Mouse (Mus musculus) right cerebral cortex, postnatal 10 days (tissue): ENCODE measurements at regions not wholly inside any gene's neighbourhood (a gene's known extent, or its start where the extent isn't known, plus 50 kb on each side); places are given as distances from the start of the nearest gene placed in this dataset.
"Not testable (repeated sequence)": the region's sequence is repeated elsewhere in the genome, so short reads cannot be mapped to it uniquely, and the experiment has no call there.

Experiments used
- DNase-seq, 2 experiments: peaks; one replicate each; pipeline ENCODE4 v3.0.0; 2021; ENCODE audit warnings: low spot score in 2 of 2

DNA sequence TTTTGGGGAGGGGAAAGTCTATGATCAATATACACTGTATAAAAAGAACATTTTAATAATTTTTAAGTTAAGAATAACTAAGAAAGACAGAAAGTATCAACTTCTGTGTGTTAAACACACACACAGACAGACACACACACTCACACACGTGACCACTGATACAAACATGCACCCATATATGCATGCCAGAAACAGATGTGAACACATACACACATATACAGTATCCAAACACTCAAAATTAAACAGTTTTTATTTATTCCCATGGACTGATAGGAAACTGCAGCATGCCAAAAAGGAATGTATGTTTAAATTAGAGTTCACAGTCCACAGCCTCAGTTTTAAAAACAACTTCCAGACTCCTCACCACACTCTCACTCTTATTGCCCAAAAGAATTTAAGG lies 203.4 kb upstream of the Tbl1x start:
- no peak for DNase-seq

DNA sequence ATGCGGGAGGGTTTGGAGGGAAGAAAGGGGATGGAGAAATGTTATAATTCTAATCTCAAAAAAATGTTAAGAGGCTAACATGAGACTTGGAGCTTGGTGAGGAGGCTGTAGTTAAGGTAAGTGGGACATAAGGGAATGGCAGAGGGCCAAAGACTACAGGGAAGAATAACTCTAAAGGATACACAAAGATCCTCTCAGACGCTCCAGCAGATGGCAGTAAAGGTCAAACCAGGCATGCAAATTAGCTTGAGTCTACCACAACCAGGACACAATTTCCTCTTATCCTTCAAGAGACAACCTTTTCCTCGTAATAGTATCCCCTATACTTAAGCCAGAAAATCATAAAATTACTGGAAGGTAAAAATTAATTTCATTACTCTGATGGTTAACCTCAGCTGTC lies 196.4 kb upstream of the Tbl1x start:
- DNase-seq, result peak; percentile 22 to 44

DNA sequence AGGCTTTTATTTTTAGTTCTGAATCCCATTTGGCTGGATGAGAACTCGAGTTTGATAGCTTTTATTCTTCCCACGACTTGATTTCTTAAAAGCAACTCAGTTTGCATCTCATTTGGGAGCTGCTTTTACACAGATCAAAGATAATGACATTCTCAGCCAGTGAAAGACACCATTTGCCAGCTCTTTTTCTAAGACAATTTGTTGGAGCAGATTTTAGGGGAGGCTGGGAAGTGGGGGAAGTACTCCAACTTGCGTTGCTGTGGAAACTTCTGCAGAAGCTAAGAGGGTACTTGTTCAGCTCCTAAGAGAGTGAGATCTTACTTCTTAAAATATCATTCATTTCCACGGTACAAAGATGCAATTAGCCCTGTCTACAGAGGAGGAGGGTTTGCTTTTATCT lies 187.2 kb upstream of the Tbl1x start:
- peak; percentile 42 to 64 for DNase-seq

DNA sequence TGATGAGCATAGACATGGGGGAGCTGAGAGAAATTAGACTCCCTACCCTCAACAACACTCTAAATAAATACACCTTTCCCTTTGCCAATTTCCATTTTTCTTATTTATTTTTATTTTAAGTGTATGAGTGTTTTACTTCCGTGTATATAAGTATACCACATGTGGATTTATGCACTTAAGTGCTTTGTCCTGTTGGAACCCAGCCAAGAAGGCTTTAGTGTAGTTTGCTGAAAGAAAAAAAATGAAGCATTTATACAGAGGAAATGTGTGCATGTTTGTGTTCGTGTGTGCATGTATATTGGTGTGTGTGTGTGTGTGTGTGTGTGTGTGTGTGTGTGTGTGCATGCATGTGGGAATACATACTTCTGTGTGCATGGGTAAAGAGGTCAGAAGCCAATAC lies 157.6 kb upstream of the Tbl1x start:
- DNase-seq, result no peak

DNA sequence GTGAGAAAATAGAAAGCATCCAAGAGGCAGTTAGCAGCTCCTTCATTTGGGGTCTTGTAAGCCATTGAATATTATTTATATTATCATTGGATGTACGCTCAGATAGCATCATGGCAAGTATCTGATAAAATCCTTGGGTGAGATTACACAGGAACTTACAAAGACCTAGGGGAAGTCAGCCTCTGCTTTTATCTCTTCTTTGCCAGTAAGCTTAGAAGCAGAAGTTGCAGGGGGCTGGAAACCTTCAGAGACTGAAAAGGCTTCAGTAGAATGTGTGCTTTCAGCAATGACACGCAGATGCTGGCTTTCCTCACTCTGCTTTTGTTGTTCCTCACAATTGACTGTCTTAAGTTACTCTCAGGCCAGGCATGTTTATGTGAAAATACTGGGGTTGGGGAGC lies 150.3 kb upstream of the Tbl1x start:
- DNase-seq, result no peak

DNA sequence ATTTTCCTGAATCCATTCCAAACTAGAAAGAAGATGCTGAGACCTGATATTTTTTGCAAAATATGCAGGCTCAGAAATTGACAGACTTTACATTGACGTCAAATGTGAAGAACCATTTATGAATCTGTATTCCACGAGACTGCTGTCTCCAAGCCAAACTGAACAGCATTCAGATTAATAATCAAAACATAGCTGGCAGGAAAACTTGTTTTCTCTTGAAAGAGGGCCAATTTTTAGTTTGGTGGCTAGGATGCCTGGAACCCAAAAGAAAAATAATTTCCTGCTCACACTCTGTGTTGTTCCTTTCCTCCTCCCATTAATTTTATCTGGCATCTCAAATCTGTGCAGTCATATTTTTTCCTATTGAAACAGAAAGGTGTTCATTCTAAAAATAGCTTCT lies 149.7 kb upstream of the Tbl1x start:
- no peak for DNase-seq

DNA sequence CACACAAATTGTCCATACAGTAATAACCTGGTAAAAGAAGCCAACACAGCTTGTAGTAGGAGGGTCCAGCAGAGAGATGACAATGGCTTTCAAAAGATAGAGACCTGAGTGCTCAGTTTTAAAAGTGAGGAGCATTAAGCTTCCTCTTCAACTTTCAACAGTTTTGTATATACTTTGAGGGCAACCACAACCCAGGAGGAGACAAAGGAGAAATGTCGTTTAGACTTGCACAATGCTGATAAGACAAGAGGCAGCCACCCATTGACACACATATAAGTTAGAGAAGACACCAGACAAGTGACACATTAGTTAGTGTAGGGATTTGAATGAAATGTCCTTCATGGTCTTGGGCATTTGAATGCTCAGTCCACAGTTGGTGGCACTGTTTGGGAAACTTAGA lies 147.2 kb upstream of the Tbl1x start:
- no peak for DNase-seq

DNA sequence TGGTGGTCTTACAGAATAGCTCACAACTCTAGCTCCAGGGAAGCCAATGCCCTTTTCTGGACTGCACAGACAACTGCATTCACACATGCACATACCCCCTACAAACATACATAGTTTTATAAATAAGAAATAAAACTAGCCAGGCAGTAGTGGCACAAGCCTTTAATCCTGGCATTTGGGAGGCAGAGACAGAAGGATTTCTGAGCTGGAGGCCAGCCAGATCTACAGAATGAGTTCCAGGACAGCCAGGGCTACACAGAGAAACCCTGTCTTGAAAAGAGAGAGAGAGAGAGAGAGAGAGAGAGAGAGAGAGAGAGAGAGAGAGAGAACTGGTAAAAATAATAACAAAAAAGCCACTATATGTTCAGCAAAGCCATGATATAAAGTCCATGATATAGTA lies 143.5 kb upstream of the Tbl1x start:
- DNase-seq, result no peak

DNA sequence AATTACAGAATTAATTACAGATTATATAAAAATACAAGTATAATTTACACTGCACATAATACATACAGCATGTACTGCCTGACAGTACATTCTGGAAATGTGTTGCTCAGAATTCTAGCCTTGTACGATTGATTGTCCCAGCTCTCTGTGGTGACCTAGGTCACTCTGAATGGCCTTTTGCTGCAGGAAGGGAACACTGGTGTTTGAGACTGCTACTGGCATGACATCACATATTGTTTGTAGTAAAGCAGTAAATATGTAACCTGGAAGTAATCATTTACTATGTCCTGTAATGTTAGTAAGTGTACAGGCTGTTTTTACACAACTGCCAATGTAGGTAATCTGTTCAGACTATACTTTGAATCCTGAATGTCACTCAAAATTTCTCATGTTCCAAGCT lies 123.5 kb upstream of the Tbl1x start:
- DNase-seq, result no peak

DNA sequence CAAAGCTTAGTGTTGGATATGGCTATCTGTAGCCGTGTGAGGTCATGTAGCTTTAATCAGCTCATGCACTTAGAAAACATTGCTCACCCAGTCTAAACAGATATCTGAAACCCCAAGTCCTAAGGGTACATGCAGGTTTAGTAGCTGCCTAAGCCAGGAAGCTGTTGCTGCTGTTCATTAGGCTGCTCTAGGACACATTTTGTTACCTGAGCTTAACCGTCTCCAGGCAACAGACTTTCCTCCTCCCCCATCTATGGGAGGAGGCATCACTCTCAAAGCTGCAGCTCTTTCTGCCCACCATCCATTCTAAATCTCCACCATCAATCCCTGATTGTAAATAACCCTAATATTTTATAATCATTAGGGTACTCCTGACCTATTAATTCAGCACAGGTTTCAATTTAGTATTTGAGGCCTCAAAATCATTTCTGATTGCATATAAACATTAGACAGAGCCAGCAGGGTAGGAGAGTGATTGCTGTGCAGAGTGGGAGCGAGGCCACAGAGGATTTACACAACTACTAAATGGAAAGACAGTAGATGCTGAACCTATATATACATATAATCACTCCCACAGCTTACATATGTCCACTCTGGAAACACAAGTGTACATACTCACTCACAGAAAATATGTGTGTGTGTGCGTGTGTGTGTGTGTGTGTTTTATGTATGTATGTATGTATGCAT lies 118.9 kb upstream of the Tbl1x start:
- peak in 1 of 2 experiments; percentile 15 for DNase-seq

DNA sequence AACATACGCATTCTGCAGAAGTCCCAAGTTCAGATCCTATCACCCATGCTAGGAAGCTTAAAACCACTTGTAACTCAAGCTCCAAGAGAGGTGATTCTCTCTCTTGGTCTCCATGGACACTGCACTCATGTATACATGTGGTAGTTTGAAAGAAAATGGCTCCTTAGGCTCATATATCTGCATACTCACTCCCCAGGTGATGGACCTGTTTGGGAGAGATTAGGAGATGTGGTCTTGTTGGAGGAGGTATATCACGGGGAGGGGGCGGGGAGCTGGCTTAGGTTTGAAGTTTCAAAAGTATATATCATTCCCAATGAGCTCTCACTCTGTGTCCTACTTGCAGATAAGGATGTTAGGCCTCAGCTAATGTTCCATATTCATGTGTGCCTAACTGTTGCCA lies 103.9 kb upstream of the Tbl1x start:
- no peak for DNase-seq

DNA sequence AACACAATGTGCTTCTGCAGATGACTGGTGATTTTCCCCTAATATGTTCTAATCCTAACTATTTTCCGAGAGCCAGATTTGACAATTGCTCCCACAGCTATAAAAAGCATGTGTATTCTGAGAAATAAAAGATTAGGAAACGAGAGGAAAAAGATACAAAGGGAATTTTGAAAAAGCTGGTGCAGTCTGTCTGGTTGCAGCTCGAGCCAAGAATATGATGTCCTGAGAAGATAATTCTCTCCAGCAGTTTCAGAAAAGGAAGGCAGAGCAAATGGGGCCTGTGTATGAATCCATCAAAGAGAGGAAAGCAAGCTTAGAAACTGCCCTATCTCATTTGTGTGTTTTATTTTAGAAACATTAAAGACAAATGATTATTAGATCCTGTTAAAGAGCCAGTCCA lies 102.9 kb upstream of the Tbl1x start:
- DNase-seq, result no peak

DNA sequence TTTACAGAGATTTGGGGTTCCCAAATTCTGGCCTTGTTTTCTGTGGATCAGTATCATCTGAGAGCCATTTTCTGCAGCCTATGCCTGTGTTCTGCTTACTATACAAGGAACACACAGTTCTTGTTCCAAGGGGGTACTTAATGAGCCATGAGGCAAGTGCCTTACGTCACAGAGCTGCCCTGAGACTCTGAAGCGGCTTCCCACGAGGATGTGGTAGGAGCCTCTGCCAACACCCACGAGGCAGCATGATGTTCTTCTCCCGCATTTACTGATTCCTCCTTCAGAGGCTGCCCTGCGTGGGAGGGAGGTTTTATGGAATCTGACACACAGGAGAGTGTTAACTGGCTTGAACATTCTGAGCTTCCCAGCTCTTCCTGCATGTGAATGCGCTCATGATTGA lies 101.4 kb upstream of the Tbl1x start:
- peak; percentile 27 to 31 for DNase-seq

DNA sequence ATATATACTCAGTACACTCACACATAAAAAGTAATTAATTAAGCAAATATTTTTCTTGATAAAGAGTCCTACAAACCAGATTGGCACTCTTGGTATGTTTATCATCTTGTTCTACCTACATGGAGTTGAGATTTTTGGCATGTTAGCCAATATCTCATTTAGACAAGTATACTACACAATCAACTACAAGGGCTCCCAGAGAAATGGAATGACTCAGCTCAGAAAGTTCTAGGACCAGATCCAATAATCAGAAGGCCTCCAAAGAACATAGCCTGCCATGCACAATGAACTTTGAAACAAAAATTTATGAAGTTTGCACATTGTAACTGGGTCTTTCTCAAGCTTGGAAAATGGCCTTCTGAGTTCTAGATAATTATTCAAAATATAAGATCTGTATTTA lies 100.0 kb upstream of the Tbl1x start:
- no peak for DNase-seq

DNA sequence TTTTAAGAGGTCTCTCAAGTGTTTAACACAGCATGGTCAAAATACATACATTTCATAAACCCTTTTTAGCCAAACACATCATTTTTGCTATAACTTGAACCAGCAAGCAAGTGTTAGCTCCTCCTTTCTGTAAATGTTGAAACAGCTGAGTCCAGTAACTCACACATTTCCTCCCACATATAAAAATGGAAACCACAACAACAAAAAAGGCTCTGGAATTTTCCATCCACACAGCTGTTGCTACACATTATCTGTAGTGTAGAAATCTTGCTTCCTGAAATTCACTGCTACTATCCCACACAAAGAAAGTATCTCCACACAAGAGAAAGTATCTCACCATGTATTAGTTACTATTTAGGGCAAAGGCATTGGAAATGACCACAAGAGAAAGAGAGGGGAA lies 96.7 kb upstream of the Tbl1x start:
- no peak for DNase-seq

DNA sequence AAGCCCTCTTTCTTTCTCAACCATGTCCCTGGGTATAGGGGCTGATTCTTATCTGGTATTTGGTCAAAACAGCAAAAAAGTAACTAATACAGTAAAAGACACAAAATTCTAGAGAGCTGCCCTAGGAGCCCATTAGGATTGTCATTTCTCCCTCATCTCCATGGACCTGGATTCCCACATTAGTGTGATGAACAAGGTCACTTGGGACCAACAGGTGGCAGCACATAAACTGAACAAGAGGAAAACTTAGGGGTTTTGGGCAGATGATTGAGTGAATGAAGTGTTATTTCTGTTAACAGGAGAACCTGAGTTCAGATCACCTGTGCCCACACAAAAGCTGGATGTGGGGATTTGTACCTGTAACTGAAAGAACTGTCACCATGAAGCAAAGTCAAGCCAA lies 93.0 kb upstream of the Tbl1x start:
- no peak for DNase-seq

DNA sequence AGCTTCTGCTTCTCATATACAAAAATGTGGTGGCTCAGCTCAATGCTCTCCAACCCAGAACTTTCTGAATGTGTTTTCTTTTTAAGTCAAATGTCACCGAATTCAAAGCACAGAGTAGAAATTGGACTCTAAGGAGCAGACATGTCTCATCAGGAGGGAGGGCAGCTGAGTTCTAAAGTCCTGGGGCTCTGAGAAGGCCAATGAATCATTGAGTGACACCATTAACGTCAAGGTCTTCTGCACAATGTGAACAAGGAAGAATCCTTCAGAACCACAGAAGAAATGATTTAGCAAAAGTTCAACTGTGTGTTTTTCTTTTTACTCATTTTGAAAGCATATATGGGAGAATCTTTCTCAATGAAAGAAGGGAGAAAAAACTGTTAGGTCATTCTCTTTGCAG lies 88.6 kb upstream of the Tbl1x start:
- no peak for DNase-seq

DNA sequence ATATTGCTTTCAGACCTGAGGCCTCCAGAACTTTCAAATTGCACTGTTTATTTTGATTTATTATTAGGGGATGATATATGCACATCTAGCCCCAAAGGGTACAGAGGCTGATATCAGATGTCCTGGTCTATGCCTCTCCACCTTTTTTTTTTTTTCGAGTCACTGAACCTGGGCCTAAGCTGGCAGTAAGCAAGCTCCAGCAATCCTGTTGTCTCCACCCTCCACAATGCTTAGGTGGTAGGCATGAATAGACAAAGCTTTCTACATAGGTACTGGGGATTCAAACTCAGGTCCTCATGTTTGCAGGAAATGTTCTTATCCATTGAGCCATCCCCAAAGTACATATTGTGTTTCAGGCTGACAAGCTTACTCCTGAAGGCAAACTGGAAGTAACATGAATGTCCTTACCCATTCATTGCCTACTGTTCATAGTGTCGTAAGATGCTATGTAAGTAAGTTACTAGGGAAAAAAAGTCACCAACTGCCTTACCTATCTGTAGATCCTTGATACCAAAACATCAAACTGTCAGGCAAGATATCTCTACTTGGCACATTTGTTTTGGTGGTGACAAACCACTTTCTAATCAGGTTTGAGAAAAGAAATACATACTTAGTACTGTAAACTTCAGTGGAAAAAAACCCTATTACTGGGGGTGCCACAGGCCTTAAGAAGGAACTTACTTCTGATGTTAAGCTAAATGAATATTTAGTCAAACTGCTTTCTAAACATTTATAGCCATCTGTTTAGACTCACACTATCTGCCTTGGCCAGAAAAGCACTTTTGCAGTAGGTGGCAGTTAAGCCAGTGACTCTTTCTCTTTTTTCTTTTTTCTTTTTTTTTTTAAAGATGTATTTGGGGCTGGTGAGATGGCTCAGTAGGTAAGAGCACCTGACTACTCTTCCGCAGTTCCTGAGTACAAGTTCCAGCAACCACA lies 85.8 kb upstream of the Tbl1x start:
- no peak for DNase-seq

DNA sequence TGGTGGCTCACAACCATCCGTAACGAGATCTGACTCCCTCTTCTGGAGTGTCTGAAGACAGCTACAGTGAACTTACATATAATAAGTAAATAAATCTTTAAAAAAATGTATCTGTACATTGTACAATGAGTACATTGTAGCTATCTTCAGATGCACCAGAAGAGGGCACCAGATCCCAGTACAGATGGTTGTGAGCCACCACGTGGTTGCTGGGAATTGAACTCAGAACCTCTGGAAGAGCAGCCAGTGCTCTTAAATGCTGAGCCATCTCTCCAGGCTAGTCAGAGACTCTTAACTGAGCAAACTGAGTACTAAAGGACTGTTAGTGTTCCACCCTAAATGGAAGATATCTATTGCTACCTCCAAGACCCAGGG lies 85.1 kb upstream of the Tbl1x start:
- DNase-seq, result not testable (repeated sequence)

DNA sequence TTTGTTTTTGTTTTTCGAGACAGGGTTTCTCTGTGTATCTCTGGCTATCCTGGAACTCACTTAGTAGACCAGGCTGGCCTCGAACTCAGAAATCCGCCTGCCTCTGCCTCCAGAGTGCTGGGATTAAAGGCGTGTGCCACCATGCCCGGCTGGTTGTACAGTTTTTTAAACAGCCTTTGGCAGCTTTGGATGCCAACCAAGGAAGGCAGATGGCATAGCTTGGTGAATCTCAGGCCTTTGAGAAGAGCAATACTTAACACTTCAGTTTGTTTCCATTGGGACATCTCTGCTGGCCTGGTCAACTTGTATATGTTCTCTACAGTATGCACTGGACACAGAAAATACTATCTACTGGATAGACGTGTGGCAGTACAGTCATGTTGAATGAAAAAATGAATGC lies 84.0 kb upstream of the Tbl1x start:
- DNase-seq, result not testable (repeated sequence)

DNA sequence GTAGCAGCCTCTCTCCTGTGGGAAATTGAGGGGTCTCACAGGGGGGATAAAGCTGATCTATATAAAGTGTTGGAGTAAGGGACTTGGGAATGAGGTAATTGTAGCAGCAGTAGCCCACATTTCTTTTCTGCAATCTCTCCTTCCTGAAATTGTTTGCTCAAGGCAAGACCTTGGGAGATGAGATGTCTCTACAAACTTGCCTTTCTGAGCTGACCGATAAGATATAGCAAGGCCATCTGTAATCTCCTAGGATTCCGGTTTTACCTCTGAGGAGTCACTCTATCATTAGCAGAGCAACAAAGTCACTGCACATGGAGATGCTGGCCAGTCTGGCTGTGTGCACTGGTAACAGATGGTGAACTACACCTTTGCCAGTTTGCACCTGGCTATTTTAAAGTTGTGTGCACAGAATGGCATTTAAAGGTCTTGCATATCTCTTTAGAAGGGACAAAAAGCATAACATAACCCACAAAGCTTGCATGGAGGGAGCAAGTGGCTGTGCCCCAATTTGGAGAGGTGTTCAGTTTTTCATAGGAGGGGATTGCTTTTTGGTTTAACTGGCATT lies 78.7 kb upstream of the Tbl1x start:
- no peak for DNase-seq

DNA sequence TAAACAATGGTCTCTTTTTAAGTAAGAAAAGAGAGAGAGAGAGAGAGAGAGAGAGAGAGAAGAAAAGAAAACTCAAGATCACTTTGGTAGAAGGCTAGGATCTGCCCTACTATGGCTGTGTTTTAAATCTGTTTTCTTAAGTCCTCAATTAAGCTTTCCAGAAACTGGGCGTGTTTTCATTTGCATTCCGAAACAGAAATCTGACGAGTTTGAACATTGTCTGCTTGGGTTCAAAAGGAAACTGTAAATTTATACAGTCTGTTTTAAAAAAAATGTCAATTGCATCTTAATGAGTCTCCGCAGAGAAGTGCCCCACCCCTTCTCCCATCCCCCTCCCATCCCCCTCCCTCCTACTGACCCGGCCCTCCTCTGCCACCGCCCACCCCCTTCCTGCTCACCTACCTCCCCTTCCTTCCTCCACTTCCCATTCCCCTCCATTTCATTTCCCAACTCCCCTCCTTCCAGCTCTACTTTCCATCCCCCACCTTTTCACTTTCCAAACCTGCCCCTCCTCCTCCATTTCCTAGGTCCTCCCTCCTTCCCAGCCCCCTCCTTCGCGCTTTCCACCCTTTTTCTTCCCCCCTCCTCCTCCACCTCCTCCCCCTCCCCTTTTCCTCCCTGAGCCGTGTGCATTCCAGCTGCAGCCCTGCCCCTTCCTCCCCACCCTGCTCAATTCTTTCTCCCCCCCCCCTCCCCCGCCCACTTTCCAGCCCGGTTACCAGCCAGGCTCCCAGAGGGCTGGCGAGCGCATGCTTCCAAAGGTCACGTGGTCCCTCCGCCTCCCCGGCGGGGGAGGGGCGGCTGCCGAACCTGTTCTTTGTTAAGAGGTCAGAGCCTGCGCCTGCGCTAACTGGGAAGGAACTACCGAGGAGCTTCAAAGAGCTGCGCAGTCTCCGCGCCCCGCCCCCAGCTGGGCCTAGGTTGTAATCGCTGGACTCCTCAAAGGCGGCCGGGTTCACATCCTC lies 77.7 kb upstream of the Tbl1x start:
- peak; percentile 96 for DNase-seq
